Mouse (Mus musculus): ENCODE data around the gene Ank2.

Gene Ank2

GRCm38 (mm10) chr3:127019728-127020127 is 479.4 kb downstream of the Ank2 start:
- WGBS, result 71% methylated on average over 3 of the region's 3 CpGs

- WGBS, result 26% methylated on average over 6 of the region's 6 CpGs
Observed at GRCm38 (mm10) chr3:127019109-127019508, 480.0 kb downstream of the Ank2 start.

GRCm38 (mm10) chr3:127017523-127017922 is 481.6 kb downstream of the Ank2 start:
- WGBS, result 21% methylated on average over 3 of the region's 3 CpGs

GRCm38 (mm10) chr3:127015596-127015995 is 483.6 kb downstream of the Ank2 start:
- 64% methylated on average over 6 of the region's 6 CpGs for WGBS

GRCm38 (mm10) chr3:127015175-127015574 is 484.0 kb downstream of the Ank2 start:
- WGBS, result 59% methylated on average over 6 of the region's 6 CpGs

GRCm38 (mm10) chr3:127013976-127014375 is 485.2 kb downstream of the Ank2 start:
- WGBS, result 66% methylated on average over 4 of the region's 4 CpGs

GRCm38 (mm10) chr3:127012525-127012924 is 486.6 kb downstream of the Ank2 start:
- 43% methylated on average over 8 of the region's 8 CpGs for WGBS

- WGBS, result 80% methylated on average over 9 of the region's 9 CpGs
Observed at GRCm38 (mm10) chr3:127005898-127006673, 493.1 kb downstream of the Ank2 start.

GRCm38 (mm10) chr3:127004860-127005633 is 494.1 kb downstream of the Ank2 start:
- 72% methylated on average over 9 of the region's 9 CpGs for WGBS

- WGBS, result 66% methylated on average over 11 of the region's 11 CpGs
Observed at GRCm38 (mm10) chr3:127003946-127004345, 495.2 kb downstream of the Ank2 start.

GRCm38 (mm10) chr3:126998742-126999112 is 500.4 kb downstream of the Ank2 start:
- WGBS, result 11% methylated on average over 8 of the region's 8 CpGs

GRCm38 (mm10) chr3:126998008-126998741 is 501.0 kb downstream of the Ank2 start:
- 14% methylated on average over 12 of the region's 12 CpGs for WGBS

- WGBS, result 18% methylated on average over 17 of the region's 17 CpGs
Observed at GRCm38 (mm10) chr3:126997391-126998007, 501.7 kb downstream of the Ank2 start.

- 43% methylated on average over 8 of the region's 8 CpGs for WGBS
Observed at GRCm38 (mm10) chr3:126996721-126997120, 502.4 kb downstream of the Ank2 start.

GRCm38 (mm10) chr3:126995970-126996369 is 503.2 kb downstream of the Ank2 start:
- 51% methylated on average over 4 of the region's 4 CpGs for WGBS

- 37% methylated on average over 7 of the region's 7 CpGs for WGBS
Observed at GRCm38 (mm10) chr3:126994149-126994548, 505.0 kb downstream of the Ank2 start.

- 33% methylated on average over 3 of the region's 3 CpGs for WGBS
Observed at GRCm38 (mm10) chr3:126989936-126990335, 509.2 kb downstream of the Ank2 start.

GRCm38 (mm10) chr3:126986687-126987086 is 512.5 kb downstream of the Ank2 start:
- WGBS, result 40% methylated on average over 3 of the region's 3 CpGs

GRCm38 (mm10) chr3:126982814-126983213 is 516.3 kb downstream of the Ank2 start:
- 84% methylated on average over 5 of the region's 5 CpGs for WGBS

- WGBS, result 89% methylated on average over 3 of the region's 3 CpGs
Observed at GRCm38 (mm10) chr3:126981163-126981562, 518.0 kb downstream of the Ank2 start.

GRCm38 (mm10) chr3:126979635-126980034 is 519.5 kb downstream of the Ank2 start:
- 65% methylated on average over 3 of the region's 3 CpGs for WGBS

All from cerebral cortex, adult 2 months (tissue).